Mouse (Mus musculus) heart, postnatal 0 days (tissue): ENCODE measurements around the gene Susd5.

ENCODE experiments used
- CTCF ChIP-seq: IDR thresholded peaks from 2 replicates; pipeline ENCODE4 v1.5.1; 2016; ENCODE audit warnings: antibody characterized with exemption, control low read depth, low read depth
- EP300 ChIP-seq: IDR thresholded peaks from 2 replicates; pipeline ENCODE4 v1.6.1; 2016; ENCODE audit warnings: antibody characterized with exemption, low read depth

DNA sequence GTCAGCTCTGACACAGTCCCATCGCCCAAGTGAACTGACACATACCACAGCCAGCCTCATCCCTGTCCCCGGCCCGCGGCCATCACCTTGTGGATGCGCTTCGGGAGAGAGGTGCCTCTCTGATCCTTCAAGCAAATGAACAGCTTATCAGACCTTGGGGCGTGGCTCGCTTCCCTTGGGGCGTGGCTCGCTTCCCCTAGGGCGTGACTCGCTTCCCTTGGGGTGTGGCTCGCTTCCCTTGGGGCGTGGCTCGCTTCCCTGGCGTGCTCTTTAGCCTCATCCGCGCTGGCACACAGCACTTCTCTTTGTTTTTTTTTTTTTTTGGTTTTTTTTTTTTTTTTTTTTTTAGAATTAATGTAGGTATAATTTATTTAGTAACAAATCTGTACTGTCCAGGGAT, 45.7 kb upstream of the Susd5 start:
- TF ChIP-seq EP300 (no peak), CTCF (no peak)
